Mouse (Mus musculus) right cerebral cortex, postnatal 36 days (tissue): ENCODE data around the gene Dcaf1.
A peak's percentile ranks its signal among the peaks of the same experiment; 100 is the strongest.

ENCODE experiments used
- DNase-seq, 2 experiments: peaks; one replicate each; pipeline ENCODE4 v3.0.0; 2022; ENCODE audit warnings: low spot score in 2 of 2, mixed read lengths in 1 of 2

Dcaf1 gene

GRCm38 (mm10) chr9:106879471-106879870, 57.8 kb downstream of the Dcaf1 start:
- no peak for DNase-seq

- no peak for DNase-seq
Observed at GRCm38 (mm10) chr9:106881071-106881755, 59.5 kb downstream of the Dcaf1 start.

- no peak for DNase-seq
Observed at GRCm38 (mm10) chr9:106882176-106882575, 60.5 kb downstream of the Dcaf1 start.

GRCm38 (mm10) chr9:106883085-106883484, 61.4 kb downstream of the Dcaf1 start:
- no peak for DNase-seq

GRCm38 (mm10) chr9:106884306-106884705, 62.6 kb downstream of the Dcaf1 start:
- no peak for DNase-seq

- DNase-seq, result no peak
Observed at GRCm38 (mm10) chr9:106884996-106885900, 63.6 kb downstream of the Dcaf1 start.

GRCm38 (mm10) chr9:106885901-106886731, 64.4 kb downstream of the Dcaf1 start:
- DNase-seq, result peak in 1 of 2 experiments; percentile 44

- peak; percentile 98 to 99 for DNase-seq
Observed at GRCm38 (mm10) chr9:106886828-106887702, 65.4 kb downstream of the Dcaf1 start, which contains the start of gene Rbm15b. Rbm15b (minus strand) TSS chr9:106887428.

- no peak for DNase-seq
Observed at GRCm38 (mm10) chr9:106888346-106888745, 66.7 kb downstream of the Dcaf1 start.

GRCm38 (mm10) chr9:106889321-106889720, 67.6 kb downstream of the Dcaf1 start:
- no peak for DNase-seq

- no peak for DNase-seq
Observed at GRCm38 (mm10) chr9:106890496-106891240, 69.0 kb downstream of the Dcaf1 start.

- DNase-seq, result no peak
Observed at GRCm38 (mm10) chr9:106891341-106891741, 69.7 kb downstream of the Dcaf1 start.

- DNase-seq, result peak; percentile 99
Observed at GRCm38 (mm10) chr9:106891829-106892551, 70.3 kb downstream of the Dcaf1 start, which contains the start of gene Manf. Manf (minus strand) TSS chr9:106891979.

- DNase-seq, result no peak
Observed at GRCm38 (mm10) chr9:106892552-106892875, 70.8 kb downstream of the Dcaf1 start.

- DNase-seq, result no peak
Observed at GRCm38 (mm10) chr9:106893327-106893726, 71.7 kb downstream of the Dcaf1 start.

- DNase-seq, result no peak
Observed at GRCm38 (mm10) chr9:106898901-106899300, 77.2 kb downstream of the Dcaf1 start.

- no peak for DNase-seq
Observed at GRCm38 (mm10) chr9:106901596-106901995, 79.9 kb downstream of the Dcaf1 start.

- no peak for DNase-seq
Observed at GRCm38 (mm10) chr9:106903099-106903790, 81.6 kb downstream of the Dcaf1 start.

GRCm38 (mm10) chr9:106903791-106904134, 82.1 kb downstream of the Dcaf1 start:
- DNase-seq, result no peak
